Mouse (Mus musculus): ENCODE measurements at regions not wholly inside any gene's neighbourhood (a gene's known extent, or its start where the extent isn't known, plus 50 kb on each side); places are given as distances from the start of the nearest gene placed in this dataset.
A peak's percentile ranks its signal among the peaks of the same experiment; 100 is the strongest.

GRCm38 (mm10) chr13:84345791-84346511 lies 123.9 kb downstream of the Tmem161b start:
- H3K36me3 ChIP-seq (ENCODE audit: control insufficient read depth, insufficient read depth): no peaks in the 10 kb centered on the region
- no peak for TF ChIP-seq USF1 (IDR thresholded peaks at IDR 0.05; ENCODE audit: low read depth)
- no peak overlapping the region for H3ac ChIP-seq (ENCODE audit: control insufficient read depth, insufficient read length)
- no peak overlapping the region for H3K4me3 ChIP-seq
- peak overlapping the region; percentile 24 for H3K4me2 ChIP-seq (ENCODE audit: low read depth)
- no peaks in the 10 kb centered on the region for H3K27me3 ChIP-seq (ENCODE audit: control insufficient read depth, insufficient read depth, insufficient read length)
- H3K79me2 ChIP-seq (ENCODE audit: control insufficient read depth, insufficient read depth): no peaks in the 10 kb centered on the region

GRCm38 (mm10) chr13:84346569-84346968 lies 124.5 kb downstream of the Tmem161b start:
- no peaks in the 10 kb centered on the region for H3K36me3 ChIP-seq (ENCODE audit: control insufficient read depth, insufficient read depth)
- H3K27me3 ChIP-seq (ENCODE audit: control insufficient read depth, insufficient read depth, insufficient read length): no peaks in the 10 kb centered on the region

GRCm38 (mm10) chr13:84347181-84347913 lies 125.3 kb downstream of the Tmem161b start:
- Histone ChIP-seq H3K36me3 (ENCODE audit: control insufficient read depth, insufficient read depth) (no peaks in the 10 kb centered on the region), H3K27me3 (ENCODE audit: control insufficient read depth, insufficient read depth, insufficient read length) (no peaks in the 10 kb centered on the region), H3K4me2 (ENCODE audit: low read depth) (peak overlapping the region; percentile 90), H3K79me2 (ENCODE audit: control insufficient read depth, insufficient read depth) (no peaks in the 10 kb centered on the region), H3K4me3 (peak overlapping the region; percentile 30), H3ac (ENCODE audit: control insufficient read depth, insufficient read length) (no peak overlapping the region)
- no peak for TF ChIP-seq MYOG (IDR thresholded peaks at IDR 0.05; ENCODE audit: control insufficient read depth in 1 of 3, insufficient read depth in 1 of 3, insufficient read length in 2 of 3, low read depth in 2 of 3)
- TF ChIP-seq E2F4 (IDR thresholded peaks at IDR 0.05; ENCODE audit: insufficient read depth): no peak
- no peak for TF ChIP-seq CEBPB (IDR thresholded peaks at IDR 0.05; ENCODE audit: insufficient read depth, poor library complexity, severe bottlenecking)
- no peak for TF ChIP-seq TCF12 (IDR thresholded peaks at IDR 0.05; ENCODE audit: insufficient read depth, poor library complexity, severe bottlenecking)
- no peak for TF ChIP-seq MAX (IDR thresholded peaks at IDR 0.05; ENCODE audit: low read depth)
- no peak for TF ChIP-seq REST (IDR thresholded peaks at IDR 0.05; ENCODE audit: insufficient read depth, insufficient read length)
- TF ChIP-seq SRF (IDR thresholded peaks at IDR 0.05; ENCODE audit: control insufficient read depth, insufficient read length, low read depth): no peak
- no peak for TF ChIP-seq TCF3 (IDR thresholded peaks at IDR 0.05; ENCODE audit: insufficient read length, low read depth)
- no peak for TF ChIP-seq POLR2AphosphoS2 (IDR thresholded peaks at IDR 0.05; ENCODE audit: insufficient read length, low read depth)
- no peak for TF ChIP-seq MYOD1 (IDR thresholded peaks at IDR 0.05; ENCODE audit: control insufficient read depth in 1 of 3, insufficient read length in 2 of 3, low read depth in 2 of 3)
- TF ChIP-seq POLR2A (IDR thresholded peaks at IDR 0.05; ENCODE audit: insufficient read length, low read depth): no peak
- TF ChIP-seq USF1 (IDR thresholded peaks at IDR 0.05; ENCODE audit: low read depth): no peak

More at GRCm38 (mm10) chr13:84346569-84346968, 124.5 kb downstream of the Tmem161b start:
- TF ChIP-seq USF1 (IDR thresholded peaks at IDR 0.05; ENCODE audit: low read depth) (no peak), CEBPB (IDR thresholded peaks at IDR 0.05; ENCODE audit: insufficient read depth, poor library complexity, severe bottlenecking) (no peak), TCF12 (IDR thresholded peaks at IDR 0.05; ENCODE audit: insufficient read depth, poor library complexity, severe bottlenecking) (no peak), TCF3 (IDR thresholded peaks at IDR 0.05; ENCODE audit: insufficient read length, low read depth) (no peak), REST (IDR thresholded peaks at IDR 0.05; ENCODE audit: insufficient read depth, insufficient read length) (no peak)
- Histone ChIP-seq H3K4me3 (peak overlapping the region; percentile 30), H3K79me2 (ENCODE audit: control insufficient read depth, insufficient read depth) (no peaks in the 10 kb centered on the region), H3ac (ENCODE audit: control insufficient read depth, insufficient read length) (no peak overlapping the region), H3K4me2 (ENCODE audit: low read depth) (peak overlapping the region; percentile 24)

- H3K4me2 ChIP-seq (ENCODE audit: low read depth): peak overlapping the region; percentile 90
- H3K27me3 ChIP-seq (ENCODE audit: control insufficient read depth, insufficient read depth, insufficient read length): no peaks in the 10 kb centered on the region
- H3K79me2 ChIP-seq (ENCODE audit: control insufficient read depth, insufficient read depth): no peaks in the 10 kb centered on the region
- peak overlapping the region; percentile 30 for H3K4me3 ChIP-seq
- H3K36me3 ChIP-seq (ENCODE audit: control insufficient read depth, insufficient read depth): no peaks in the 10 kb centered on the region
- TF ChIP-seq MAX (IDR thresholded peaks at IDR 0.05; ENCODE audit: low read depth) (no peak), SRF (IDR thresholded peaks at IDR 0.05; ENCODE audit: control insufficient read depth, insufficient read length, low read depth) (no peak), TCF12 (IDR thresholded peaks at IDR 0.05; ENCODE audit: insufficient read depth, poor library complexity, severe bottlenecking) (no peak), POLR2AphosphoS2 (IDR thresholded peaks at IDR 0.05; ENCODE audit: insufficient read length, low read depth) (no peak), REST (IDR thresholded peaks at IDR 0.05; ENCODE audit: insufficient read depth, insufficient read length) (no peak), POLR2A (IDR thresholded peaks at IDR 0.05; ENCODE audit: insufficient read length, low read depth) (no peak), CEBPB (IDR thresholded peaks at IDR 0.05; ENCODE audit: insufficient read depth, poor library complexity, severe bottlenecking) (no peak), TCF3 (IDR thresholded peaks at IDR 0.05; ENCODE audit: insufficient read length, low read depth) (no peak), USF1 (IDR thresholded peaks at IDR 0.05; ENCODE audit: low read depth) (no peak), E2F4 (IDR thresholded peaks at IDR 0.05; ENCODE audit: insufficient read depth) (no peak), MYOG (IDR thresholded peaks at IDR 0.05; ENCODE audit: control insufficient read depth in 1 of 3, insufficient read depth in 1 of 3, insufficient read length in 2 of 3, low read depth in 2 of 3) (peak; percentile 44 to 83 (median 46)), MYOD1 (IDR thresholded peaks at IDR 0.05; ENCODE audit: control insufficient read depth in 1 of 3, insufficient read length in 2 of 3, low read depth in 2 of 3) (peak in 2 of 3 experiments; percentile 79 to 93)
- no peak overlapping the region for H3ac ChIP-seq (ENCODE audit: control insufficient read depth, insufficient read length)
These were observed 126.0 kb downstream of the Tmem161b start for GRCm38 (mm10) chr13:84347914-84348700.
